Mouse (Mus musculus) embryo, embryonic 9.5 days (tissue): ENCODE results near the gene Nfkbil1.
A peak's percentile ranks its signal among the peaks of the same experiment; 100 is the strongest.

Experiments used
- DNase-seq: peaks from one replicate; pipeline ENCODE4 v3.0.0-alpha.2; 2017; ENCODE audit errors: extremely low spot score

Gene Nfkbil1

DNA sequence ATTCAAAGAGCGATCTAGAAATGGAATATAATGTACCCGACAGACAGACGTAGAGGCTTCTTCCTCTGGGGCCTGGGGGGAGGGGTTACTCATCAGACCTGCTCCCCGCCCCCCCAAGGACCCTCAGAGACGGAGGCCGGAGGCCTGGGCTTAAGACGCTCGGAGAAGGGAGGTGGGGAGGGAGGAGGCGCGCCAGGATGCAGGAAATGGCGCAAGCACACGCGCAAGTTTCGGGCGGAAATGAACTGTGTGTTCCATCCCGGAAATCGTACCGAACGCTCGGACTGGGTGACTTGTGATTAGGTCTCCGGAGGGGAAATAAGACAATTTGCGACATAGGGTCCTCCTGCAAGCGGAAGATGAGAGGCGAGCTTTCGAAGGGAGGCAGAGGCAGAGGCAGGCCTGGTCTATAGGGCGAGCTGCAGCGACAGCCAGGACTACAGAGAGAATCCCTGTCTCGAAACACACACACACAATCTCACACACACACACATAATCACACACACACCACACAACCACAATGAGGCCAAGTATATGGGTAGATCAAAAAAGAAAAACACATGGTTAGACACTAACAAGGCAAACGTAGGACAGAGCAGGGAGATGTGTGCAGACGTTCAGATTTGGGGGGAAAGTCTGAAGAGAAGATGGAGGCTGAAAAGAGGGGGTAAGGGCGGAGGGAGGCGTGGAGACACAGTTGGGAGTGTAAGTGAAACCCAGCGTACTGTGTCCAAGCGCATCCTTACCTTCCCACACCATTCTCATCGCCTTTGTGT, at the start of gene Nfkbil1:
Nfkbil1 (minus strand) TSS at position 179 of the 776 bp plus-strand sequence.
- DNase-seq, result peak; percentile 88

DNA sequence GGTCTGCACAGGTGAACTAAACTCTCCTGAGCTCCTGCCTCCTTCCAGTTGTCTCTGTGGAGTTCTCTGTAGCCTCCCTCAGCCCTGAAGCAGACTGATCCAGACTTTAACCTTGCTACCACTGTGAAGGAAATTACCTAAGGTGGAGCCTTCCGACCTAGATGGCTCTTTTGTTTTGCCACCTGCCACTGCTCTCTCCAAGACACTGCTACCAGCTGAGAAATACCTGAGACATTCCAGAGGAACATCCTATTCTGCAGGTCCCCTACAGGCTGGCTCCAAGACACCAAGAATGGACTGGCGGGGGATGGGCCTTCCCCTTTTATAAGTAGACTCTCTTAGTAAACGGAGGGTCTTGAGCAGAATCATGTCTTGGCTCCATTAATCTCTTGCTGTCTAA, 44.7 kb upstream of the Nfkbil1 start:
- DNase-seq, result no peak

DNA sequence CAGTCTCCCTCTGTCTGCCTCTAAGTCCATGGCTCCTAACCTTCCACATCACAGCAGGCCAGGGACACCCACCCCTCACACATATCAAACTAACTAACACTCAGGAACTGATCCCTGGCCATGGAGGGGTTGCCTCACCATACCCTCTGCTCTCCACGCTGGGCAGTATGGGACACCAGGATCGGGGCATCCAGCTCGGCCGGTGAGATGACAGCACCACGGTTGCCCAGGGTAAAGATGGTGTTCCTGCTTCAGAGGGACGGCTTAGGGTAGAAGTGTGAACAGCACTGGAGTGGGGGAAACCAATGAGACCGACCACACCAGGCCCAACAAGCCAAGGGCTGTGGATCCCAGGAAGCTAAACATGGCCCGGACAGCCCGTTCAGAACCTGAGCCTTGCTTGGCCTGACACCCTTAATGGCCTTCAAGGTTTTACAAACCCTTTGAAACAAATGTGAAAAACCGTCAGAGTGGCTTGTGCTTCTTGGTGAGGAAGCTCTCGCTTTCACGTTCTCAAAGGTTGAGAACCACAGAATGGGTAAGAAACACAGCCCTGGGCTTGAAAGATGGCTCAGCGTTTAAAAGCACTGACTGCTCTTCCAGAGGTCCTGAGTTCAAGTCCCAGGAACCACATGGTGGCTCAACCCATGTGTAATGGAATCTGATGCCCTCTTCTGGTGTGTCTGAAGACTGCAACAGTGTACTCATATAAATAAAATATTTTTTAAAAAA, 43.5 kb upstream of the Nfkbil1 start:
- DNase-seq, result no peak

DNA sequence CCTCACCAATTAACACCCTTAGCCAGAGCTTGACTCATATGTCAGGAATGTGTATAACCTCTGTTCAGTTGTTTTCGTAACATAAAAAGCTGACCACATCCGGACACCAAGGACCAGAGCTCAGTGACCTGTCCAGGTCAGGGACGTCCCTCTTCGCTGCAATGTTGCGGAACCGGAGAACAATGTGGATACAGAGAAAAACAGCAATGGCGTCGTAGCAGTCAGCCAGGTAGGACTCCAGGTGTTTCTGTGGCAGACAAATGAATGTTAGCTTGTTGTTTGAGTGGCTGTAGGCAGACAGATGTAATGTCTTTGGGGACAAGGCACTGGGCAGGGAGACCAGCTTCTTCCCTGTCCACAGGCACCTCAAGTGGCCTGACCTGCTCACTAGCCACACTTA, 42.5 kb upstream of the Nfkbil1 start:
- no peak for DNase-seq

DNA sequence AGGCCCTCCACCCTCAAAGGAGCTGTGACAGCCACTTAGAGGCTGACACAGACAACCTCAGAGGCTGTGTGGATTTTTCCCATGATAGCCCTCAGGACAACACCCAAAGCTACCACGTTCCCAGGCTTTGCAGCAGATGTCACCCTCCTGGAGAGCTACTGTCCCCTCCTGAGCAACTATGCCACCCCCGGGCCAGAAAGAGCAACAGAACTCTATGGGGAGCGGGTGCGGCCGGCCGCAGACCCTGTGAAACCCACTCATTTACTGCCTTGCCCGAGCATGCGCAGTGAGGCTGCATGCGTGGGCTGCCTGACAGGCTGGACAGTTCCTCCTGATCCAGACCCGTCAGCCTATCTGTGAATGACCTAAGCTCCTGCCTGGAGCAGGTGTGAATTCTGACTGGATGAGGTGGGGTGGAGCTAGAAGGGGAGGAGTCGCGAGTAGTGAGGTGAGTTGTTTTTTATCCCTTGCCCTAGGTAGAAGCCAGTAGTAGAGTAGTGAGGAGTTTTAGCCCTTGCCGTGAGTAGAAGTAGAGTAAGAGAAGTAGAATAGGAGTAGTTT, 40.8 kb upstream of the Nfkbil1 start:
- DNase-seq, result no peak

DNA sequence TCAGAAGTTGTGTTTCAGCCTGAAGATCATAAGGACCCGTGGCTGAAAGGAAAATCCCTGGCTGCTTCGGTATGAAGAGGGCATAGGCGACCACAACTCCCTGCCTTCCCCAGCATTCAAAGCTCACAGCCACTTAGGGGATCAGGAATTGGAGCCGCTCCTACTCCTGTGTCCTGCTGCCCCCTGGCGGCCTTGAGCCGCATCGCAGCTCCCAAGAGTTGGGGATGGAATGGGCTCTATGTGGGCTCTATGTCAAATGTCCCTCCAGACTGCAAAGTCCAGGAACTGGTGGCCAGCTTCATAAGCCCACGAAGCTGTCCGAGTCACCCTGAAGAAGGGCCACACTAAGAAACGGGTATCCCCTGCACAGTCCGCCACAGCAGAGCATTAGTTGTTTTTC, 39.2 kb upstream of the Nfkbil1 start:
- DNase-seq, result peak; percentile 77

DNA sequence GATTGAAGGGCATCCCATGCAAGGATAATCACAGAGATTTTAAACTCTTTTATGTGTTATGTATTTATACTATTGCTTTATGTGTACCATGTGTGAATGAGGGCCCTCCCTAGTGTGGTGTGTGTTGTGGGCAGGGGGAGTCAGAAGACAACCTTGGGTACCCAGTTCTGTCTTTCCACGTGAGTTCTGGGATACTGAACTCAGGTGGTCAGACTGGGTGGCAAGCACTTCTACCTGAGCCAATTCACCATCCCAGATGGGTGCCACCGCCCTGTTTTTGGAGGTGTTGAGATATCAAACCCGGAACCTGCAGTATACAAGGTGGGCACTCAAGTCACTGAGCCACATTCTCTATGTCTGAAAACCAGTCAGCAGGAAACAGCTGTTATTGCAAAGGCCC, 36.7 kb upstream of the Nfkbil1 start:
- DNase-seq, result no peak

DNA sequence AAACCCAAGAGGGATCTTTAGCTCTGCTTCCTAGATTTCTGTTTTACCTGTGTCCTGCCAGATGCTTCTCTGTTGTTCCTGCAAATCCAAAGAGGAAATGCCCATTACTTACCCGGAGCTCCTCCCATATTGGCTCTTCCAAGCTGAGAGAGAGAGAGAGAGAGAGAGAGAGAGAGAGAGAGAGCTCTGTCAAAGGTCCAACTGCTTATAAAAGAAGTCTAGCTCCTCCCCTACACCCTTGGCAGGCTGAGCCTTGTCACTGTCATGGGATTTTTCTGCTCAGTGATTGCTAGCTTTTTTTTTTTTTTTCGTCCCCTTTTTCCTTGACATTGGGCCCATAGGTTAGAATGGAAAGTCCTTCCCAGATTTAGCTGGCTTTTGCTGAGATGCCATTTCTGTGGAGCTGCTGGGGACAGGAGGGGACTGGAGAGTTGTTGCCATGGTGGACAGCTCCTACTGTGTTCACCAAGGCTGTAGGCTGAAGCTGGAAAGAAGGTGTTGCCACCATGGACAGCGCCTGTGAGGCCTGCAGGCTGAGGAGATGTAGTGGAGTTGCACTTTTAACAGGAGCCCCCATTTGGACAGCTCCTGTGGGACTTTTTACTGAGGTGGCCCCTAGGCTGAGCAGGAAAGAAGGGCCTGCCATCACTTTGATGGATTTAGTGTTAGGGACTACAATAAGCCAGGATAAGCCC, 34.2 kb upstream of the Nfkbil1 start:
- DNase-seq, result peak; percentile 57

DNA sequence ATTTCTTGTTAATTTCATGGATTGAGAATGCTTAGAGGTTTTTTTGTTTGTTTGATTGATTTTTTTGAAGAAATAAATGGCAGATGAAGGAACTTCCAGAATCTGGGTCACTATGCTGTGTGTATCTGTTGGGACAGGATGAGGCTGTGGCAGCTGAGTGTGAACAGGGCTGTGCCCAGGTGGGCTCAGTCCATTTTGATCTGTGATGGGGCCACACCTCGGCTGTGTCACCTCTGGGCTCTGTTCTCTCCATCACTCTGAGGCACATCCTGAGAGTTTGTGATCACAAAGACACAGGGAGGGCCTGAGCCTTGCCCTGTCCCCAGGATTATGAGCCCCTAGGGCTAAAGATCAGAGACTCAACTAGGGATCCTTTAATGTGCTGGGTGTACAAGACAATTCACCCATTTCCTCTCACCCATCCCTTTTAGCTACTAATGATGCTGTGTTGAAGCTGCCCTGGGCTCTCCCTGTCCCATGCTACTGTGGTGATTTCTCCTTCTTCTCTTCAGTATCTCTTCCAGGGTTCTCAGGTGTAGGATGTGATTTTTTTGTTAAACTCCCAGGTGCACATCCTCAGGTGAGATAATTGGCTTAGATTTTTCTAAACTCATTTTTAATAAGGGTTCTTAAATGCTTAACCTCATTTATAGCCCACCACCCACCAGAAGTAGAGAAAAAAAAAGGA, 32.0 kb upstream of the Nfkbil1 start:
- no peak for DNase-seq

DNA sequence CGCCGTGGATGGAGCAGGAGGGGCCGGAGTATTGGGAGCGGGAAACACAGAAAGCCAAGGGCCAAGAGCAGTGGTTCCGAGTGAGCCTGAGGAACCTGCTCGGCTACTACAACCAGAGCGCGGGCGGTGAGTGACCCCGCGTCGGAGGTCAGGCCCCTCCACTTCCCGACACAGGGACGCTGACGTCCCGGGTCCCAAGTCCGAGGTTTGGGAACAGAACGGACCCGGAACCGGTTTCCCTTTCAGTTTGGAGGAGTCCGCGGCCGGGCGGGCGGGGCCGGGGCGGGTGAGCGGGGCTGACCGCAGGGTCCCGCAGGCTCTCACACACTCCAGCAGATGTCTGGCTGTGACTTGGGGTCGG, 27.9 kb upstream of the Nfkbil1 start:
- DNase-seq, result no peak

DNA sequence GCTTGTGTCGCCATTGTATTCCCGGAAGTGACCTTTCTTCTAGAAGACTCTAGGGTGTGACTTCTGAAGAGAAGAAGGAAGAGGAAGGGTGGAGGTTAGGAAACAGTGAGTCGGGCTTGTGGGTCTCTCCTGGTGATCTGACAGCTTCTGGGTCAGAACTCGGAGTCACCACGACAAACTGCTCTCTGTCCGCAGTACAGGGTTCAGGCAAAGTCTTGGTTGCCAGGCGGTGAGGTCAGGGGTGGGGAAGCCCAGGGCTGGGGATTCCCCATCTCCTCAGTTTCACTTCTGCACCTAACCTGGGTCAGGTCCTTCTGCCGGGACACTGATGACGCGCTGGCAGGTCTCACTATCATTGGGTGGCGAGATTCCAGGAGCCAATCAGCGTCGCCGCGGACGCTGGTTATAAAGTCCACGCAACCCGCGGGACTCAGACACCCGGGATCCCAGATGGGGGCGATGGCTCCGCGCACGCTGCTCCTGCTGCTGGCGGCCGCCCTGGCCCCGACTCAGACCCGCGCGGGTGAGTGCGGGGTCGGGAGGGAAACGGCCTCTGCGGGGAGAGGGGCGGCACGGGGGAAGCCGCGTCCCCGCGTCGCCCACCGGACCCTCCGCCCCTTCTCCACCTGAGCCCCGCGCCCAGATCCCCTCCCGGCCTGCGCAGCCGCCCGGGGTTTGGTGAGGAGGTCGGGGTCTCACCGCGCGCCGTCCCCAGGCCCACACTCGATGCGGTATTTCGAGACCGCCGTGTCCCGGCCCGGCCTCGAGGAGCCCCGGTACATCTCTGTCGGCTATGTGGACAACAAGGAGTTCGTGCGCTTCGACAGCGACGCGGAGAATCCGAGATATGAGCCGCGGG, 27.3 kb upstream of the Nfkbil1 start, which contains the start of gene H2-D1:
H2-D1 (plus strand) TSS at position 67 of the 859 bp plus-strand sequence.
- DNase-seq, result peak; percentile 85

DNA sequence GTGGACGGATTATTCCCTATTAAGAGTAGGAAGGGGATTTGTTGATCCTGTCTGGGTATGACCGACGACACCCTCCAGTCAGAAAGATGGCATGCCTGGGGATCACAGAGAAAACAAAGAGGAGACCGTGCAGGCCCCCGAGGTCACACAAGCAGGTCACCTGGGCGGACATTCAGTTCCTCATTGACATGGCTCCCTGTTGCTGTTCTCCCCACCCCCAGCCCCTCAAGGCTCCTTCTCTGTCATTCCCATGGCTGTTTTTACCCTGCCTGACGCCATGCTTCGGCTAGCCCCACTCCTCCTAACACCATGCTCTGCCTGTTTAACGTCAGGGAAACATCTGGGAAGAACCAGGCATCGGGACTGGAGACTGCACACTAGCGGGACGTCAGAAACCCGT, 26.1 kb upstream of the Nfkbil1 start:
- no peak for DNase-seq

DNA sequence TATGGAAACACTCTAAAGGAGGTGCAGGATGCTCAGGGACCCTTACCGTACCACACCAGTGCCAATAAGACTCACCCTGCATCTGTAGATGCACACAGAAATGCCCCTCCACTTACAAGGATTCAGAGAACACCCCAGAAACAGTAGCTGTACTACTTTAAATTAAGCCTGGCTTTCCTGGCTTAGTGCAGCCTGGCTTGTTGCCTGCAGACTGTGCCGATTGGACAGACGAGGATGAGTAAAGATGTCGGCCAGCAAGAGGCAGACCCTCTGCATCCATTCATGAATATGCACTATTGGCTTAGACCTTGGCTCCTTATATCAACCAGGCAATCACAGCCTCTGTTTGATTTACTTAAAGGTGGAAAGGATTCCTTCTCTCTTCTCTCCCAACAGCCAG, 24.0 kb upstream of the Nfkbil1 start:
- DNase-seq, result no peak

DNA sequence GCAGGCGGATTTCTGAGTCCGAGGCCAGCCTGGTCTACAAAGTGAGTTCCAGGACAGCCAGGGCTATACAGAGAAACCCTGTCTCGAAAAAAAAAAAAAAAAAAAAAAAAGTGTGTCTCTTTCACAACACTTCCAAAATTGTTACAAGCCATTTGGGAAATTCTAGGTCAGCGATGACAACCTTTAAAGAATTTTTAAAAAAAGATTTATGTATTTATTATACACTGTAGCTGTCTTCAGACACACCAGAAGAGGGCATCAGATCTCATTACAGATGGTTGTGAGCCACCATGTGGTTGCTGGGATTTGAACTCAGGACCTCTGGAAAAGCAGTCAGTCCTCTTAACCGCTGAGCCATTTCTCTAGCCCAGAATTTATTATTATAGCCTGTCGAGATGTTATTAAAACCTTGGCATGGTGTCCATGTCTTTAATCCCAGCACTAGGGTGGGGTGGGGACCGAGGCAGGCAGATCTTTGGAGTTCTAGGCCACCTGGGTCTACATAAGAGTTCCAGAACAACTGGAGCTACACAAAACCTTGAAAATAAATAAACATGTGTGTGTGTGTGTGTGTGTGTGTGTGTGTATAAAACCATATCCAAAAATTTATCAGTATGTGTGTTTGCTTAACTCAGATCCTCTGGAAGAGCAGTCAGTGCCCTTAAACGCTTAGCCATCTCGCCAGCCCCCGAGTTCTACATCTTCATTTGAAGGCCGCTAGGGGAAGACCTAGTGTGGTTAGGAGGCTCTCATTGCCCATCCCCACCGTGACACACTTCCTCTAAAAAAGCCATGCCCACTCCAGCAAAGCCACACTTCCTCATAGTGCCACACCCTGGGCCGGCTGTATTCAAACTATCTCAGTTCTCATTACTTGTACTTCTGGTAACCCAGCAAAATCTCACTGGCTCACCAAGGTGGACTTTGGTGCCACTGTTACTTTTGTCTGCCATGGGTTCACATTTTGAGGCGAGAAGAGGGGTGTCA, 23.2 kb upstream of the Nfkbil1 start:
- no peak for DNase-seq

DNA sequence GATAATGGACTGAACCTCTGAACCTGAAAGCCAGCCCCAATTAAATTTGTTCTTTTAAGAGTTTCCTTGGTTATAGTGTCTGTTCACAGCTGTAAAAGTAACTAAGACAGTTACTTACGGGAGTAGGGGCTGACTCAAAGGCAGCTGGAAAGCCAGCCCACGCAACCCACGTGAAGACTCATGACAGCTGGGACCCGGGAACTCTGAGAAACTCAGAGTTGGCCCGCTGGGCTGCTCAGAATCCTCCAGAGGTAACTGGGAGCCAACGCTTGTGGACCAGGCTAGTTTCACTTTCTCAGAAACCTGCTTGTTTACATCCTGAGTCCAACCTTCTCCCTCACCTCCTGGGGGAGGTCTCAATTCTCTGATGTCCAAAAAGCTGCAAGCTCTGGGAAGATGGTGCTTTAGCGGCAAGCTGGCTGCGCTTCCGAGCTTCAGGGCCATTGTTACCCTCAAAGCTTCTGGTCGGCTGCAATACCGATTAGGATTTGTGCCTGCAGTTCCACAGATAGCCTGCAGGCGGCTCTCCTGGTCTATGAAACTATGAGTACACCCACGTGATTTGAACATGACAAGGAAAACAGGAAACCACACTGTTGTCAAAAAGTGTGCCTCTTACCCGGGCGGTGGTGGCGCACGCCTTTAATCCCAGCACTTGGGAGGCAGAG, 22.4 kb upstream of the Nfkbil1 start:
- DNase-seq, result peak; percentile 85

DNA sequence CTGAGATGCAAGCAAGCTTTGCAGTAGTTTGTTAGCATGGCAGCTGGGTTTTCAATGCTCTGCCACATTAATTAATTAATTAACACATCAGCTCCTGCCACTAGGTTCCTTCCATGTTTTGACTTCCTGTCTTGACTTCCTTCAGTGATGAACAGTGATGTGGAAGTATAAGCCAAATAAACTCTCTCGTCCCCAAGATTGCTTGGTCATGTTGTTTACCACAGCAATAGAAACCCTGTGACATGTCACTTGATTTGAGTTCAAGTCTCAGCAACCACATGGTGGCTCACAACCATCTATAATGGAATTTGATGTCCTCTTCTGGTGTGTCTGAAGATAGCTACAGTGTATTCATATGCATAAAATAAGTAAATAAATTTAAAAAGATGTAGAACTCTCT, 21.8 kb upstream of the Nfkbil1 start:
- no peak for DNase-seq

DNA sequence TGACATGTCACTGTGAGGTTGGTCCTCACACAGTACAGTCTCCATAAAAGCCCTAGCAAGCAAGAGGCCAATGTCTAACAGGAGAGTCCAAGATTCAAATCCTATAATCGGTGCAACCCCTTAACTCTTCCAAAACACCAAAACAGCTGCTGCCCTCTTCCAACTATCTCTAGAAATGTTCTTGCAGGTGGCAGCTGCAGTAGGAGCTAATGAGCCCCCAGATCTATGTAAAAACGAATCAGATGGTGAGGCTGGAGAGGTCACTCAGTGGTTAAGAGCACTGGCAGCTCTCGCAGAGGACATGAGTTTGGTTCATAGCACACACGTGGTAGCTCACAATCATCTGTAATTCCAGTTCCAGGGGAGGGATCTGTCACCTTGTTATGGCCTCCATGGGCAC, 20.1 kb upstream of the Nfkbil1 start:
- DNase-seq, result no peak

DNA sequence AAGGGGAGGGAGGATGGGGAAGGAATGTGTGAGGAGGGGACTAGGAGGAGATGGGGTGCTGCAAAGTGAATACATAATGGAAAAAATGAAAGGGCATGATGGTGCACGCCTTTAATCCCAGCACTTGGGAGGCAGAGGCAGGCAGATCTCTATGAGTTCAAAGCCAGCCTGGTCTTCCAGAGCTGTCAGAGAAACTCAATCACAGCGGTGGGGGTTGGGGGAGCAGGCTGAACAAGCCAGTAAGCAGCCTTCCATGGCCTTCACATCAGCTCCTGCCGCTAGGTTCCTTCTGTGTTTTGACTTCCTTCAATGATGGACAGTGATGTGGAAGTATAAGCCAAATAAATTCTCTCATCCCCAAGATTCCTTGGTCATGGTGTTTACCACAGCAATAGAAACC, 19.7 kb upstream of the Nfkbil1 start:
- no peak for DNase-seq
